Mouse (Mus musculus) neural tube, embryonic 11.5 days (tissue): ENCODE data around the gene Tnp2. TPM values are rescaled to one million over a fixed set of nuclear protein-coding genes. Genes with fewer than 3 reads are reported as not detected.

ENCODE experiments used
- ATAC-seq: fragments of 200-750 bp; cut with Nextera tagmentation; 2 replicates; pipeline ENCODE4 v1.8.0; 2017; ENCODE audit warnings: moderate number of reproducible peaks, mild to moderate bottlenecking, moderate TSS enrichment, moderate library complexity; ENCODE audit not compliant: insufficient read depth, low FRiP score, low TSS enrichment
- DNase-seq: peaks from one replicate; pipeline ENCODE4 v3.0.0-alpha.2; 2015; ENCODE audit warnings: low spot score
- H3K27ac ChIP-seq: fragments of 300-500 bp; sonication (generic); 2 replicates; pipeline ENCODE4 v1.5.1; 2014; ENCODE audit warnings: low read depth, mild to moderate bottlenecking, low read length
- H3K27me3 ChIP-seq: fragments of 300-500 bp; sonication (generic); 2 replicates; pipeline ENCODE4 v1.6.1; 2014; ENCODE audit warnings: mild to moderate bottlenecking, low read length, mixed read lengths; ENCODE audit not compliant: control insufficient read depth, insufficient read depth
- H3K36me3 ChIP-seq: fragments of 300-500 bp; sonication (generic); 2 replicates; pipeline ENCODE4 v1.6.1; 2014; ENCODE audit warnings: mild to moderate bottlenecking, low read length, moderate library complexity, mixed read lengths; ENCODE audit not compliant: control insufficient read depth, insufficient read depth
- H3K4me1 ChIP-seq: fragments of 300-500 bp; sonication (generic); 2 replicates; pipeline ENCODE4 v1.6.1; 2014; ENCODE audit warnings: low read length, mixed read lengths; ENCODE audit not compliant: control insufficient read depth, insufficient read depth
- H3K4me2 ChIP-seq: fragments of 300-500 bp; sonication (generic); 2 replicates; pipeline ENCODE4 v1.6.1; 2014; ENCODE audit warnings: low read depth, mild to moderate bottlenecking, moderate library complexity
- H3K4me3 ChIP-seq: fragments of 300-500 bp; sonication (generic); 2 replicates; pipeline ENCODE4 v1.5.1; 2014; ENCODE audit warnings: low read depth, low read length
- H3K9ac ChIP-seq: fragments of 300-500 bp; sonication (generic); 2 replicates; pipeline ENCODE4 v1.6.1; 2014; ENCODE audit warnings: mild to moderate bottlenecking, low read length
- H3K9me3 ChIP-seq: fragments of 300-500 bp; sonication (generic); 2 replicates; pipeline ENCODE4 v1.6.1; 2016; ENCODE audit warnings: low read length; ENCODE audit not compliant: control insufficient read depth
- WGBS: fragments of 180-500 bp; shearing (Covaris S2); extraction: QIAGEN DNeasy Blood & Tissue Kit; methylation state at CpG from one replicate; pipeline ENCODE4 v1.1.7; 2014; 5-methylcytosine and 5-hydroxymethylcytosine counted together
- polyA plus RNA-seq: library from polyadenylated mRNA; unstranded; fragments of >200 nt; fragmentation: Nextera tagmentation; extraction: Ambion mirVana; gene quantifications from 2 replicates; pipeline ENCODE4 v1.2.1, GENCODE M21; 2014

Tnp2 gene
- polyA plus RNA-seq, 1 experiment from 2014 or later = not detected

DNA sequence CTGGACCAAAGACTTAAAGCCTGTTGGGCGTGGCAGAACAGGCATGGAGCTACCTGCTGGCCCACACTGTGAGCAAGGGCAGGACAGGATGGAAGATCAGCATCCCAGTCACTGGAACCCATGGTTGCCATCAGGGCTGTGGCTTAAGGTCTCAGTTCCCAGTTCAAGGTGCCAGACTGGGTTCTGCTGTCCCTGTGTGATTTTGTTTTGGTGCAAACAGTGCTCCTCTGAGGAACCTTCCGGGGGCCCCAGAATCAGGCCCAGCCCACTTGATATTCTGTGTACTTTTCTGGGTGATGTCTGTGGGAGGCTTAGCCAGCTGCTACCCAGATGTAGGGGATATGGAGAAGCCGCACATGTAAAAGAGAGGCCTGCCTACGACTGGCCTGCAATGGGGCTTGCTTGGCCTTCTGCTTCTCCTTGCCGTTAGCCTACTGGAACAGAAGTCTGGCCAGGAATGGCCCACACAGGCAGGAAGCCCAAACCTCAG is 7.8 kb downstream of the Tnp2 start:
- 75% methylated on average over 5 of the region's 5 CpGs for WGBS
- H3K9ac ChIP-seq = no peak overlapping the region
- no peak for ATAC-seq
- DNase-seq = no peak
- peaks cover 2% of the 10 kb centered on the region; the same call in 1 of the 2 replicates for H3K4me1 ChIP-seq
- H3K4me3 ChIP-seq = no peak overlapping the region
- no peak overlapping the region for H3K27ac ChIP-seq
- H3K9me3 ChIP-seq = no peaks in the 10 kb centered on the region
- H3K4me2 ChIP-seq = no peak overlapping the region
- H3K36me3 ChIP-seq = no peaks in the 10 kb centered on the region
- H3K27me3 ChIP-seq = peaks cover 10% of the 10 kb centered on the region

DNA sequence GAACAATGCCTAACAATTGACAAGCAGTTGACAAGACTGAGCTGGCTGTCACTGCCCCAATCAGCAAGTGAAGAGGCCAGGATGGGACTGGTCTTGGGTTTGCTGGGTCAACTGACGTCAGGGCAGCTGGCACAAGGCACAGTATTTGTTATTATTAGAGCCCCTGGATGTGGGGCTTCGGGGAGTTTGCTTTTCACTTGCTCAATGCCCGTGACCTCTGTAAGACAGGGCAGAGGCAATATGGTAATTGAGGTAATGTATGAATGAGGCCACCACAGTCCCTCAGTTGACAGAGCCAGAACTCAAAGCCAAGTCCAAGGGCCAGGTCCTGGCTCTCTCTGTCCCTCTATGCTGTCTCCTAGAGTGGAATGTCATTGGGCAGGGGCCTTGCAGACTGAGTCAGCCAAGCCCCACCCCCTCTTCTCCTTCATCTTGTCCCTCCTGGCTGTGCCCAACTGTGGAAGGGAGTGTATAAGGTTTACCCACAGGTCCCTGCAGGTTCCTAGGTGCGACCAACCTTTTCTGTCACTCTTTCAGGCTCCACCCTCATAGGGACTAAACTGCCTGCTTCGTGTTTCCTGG is 10.8 kb downstream of the Tnp2 start:
- Histone ChIP-seq H3K36me3 (no peaks in the 10 kb centered on the region), H3K4me2 (no peak overlapping the region), H3K9ac (no peak overlapping the region), H3K9me3 (no peaks in the 10 kb centered on the region), H3K27me3 (no peaks in the 10 kb centered on the region), H3K4me1 (no peaks in the 10 kb centered on the region), H3K27ac (no peak overlapping the region), H3K4me3 (no peak overlapping the region)
- DNase-seq (no peak), ATAC-seq (no peak)
- WGBS = 68% methylated on average over 5 of the region's 5 CpGs

DNA sequence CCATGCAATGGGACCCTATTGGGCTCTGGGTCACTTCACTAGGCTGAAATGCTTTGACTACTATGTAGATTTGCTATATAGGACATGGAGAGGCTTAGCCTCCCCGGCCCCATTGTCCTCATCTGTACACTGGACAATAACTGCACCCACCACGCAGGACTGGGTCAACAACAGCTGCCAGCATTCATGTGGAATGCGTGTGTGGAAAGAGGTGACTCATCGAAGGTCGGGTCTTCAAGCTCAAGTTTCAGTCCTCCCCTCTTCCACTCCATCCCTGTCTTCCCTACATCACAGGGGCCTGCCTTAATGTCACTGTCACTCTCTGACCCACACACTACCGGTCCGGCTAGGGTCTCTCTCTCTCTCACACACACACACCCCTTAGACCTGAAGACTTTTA is 12.1 kb downstream of the Tnp2 start:
- Histone ChIP-seq H3K4me1 (no peaks in the 10 kb centered on the region), H3K9me3 (no peaks in the 10 kb centered on the region), H3K27ac (no peak overlapping the region), H3K36me3 (no peaks in the 10 kb centered on the region), H3K4me2 (no peak overlapping the region), H3K9ac (no peak overlapping the region), H3K27me3 (no peaks in the 10 kb centered on the region), H3K4me3 (no peak overlapping the region)
- no peak for ATAC-seq
- WGBS = 68% methylated on average over 7 of the region's 7 CpGs
- DNase-seq = no peak

DNA sequence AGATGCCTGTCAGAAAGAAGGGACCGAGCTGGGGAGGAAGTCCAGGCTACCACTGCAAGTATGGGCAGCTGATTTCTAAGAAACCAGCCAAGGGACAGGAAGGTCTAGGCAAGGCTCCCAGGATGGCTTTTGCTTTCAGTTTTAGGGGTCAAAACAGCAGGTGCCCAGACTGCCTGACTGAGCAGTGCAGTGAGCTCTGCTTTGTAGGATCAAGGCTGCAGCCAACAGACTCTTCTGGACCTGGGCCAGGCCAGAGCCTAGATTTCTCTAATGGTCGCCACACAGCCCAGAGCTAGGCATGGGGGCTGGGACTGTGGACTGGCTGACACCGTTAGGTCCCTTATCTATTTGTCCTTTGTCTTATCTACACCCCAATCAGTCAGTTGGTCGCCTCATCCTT is 13.7 kb downstream of the Tnp2 start:
- Histone ChIP-seq H3K27me3 (no peaks in the 10 kb centered on the region), H3K9me3 (no peaks in the 10 kb centered on the region), H3K36me3 (no peaks in the 10 kb centered on the region), H3K9ac (no peak overlapping the region), H3K4me3 (no peak overlapping the region), H3K27ac (no peak overlapping the region), H3K4me2 (no peak overlapping the region), H3K4me1 (no peaks in the 10 kb centered on the region)
- WGBS = 83% methylated on average over 4 of the region's 4 CpGs
- ATAC-seq (no peak), DNase-seq (no peak)

DNA sequence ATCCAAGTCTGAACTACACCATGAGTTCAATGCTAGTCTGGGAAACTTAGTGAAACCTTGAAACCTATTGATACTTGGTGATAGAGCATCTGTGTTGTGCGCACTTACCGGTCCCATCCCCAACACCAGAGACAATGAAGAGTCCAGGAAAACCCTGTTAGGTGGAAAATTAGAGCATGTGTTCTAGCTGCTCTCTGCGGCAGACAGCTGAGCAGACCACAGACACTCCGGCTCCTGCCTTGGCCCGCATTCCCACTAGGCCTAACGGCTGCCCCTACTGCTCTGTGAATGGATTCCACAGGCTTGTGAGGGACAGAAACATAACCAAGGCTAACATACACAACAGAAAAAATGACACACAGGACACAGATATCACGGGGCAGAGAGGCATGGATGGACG is 14.9 kb downstream of the Tnp2 start:
- H3K27ac ChIP-seq = no peak overlapping the region
- H3K4me1 ChIP-seq = no peaks in the 10 kb centered on the region
- H3K9ac ChIP-seq = no peak overlapping the region
- ATAC-seq (no peak), DNase-seq (no peak)
- no peaks in the 10 kb centered on the region for H3K27me3 ChIP-seq
- WGBS = 87% methylated on average over 8 of the region's 8 CpGs
- no peak overlapping the region for H3K4me3 ChIP-seq
- no peaks in the 10 kb centered on the region for H3K36me3 ChIP-seq
- H3K4me2 ChIP-seq = no peak overlapping the region
- no peaks in the 10 kb centered on the region for H3K9me3 ChIP-seq

DNA sequence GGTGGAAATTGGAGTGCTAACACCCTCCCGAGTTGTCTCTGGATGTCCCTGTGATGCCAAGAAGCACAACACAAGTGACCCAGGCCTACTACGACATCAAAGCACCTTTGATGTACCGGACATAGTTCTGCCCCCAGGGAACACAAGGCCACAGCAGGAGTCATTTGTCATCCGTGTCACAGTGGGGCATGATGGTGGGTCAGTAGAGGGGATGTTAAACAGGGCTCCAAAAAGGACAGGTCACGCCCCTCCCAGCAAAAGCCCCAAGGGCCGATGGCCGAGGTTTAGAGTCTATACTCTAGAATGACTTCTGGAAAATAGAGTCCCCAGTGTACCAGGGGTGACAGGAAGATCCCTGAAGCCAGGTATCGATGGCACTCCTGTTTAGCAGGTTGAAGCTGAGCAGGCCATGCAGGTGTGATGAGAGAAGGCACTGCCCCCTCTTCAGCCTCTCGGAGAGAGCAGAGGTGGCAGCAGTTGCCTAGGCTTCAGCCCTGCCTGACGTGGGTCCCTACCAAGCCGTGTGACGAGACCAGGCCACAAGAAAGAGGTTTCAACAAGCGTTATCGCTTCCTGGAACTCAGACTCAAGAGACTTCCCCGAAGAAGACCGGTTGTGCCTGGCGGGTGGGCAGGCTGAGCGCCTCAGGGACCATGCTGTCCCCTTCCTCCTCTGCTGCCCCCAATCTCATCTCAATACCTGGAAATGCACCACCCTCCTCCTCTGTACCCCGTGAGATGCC is 16.5 kb downstream of the Tnp2 start:
- 43% methylated on average over 19 of the region's 19 CpGs for WGBS
- Histone ChIP-seq H3K9ac (no peak overlapping the region), H3K27me3 (no peaks in the 10 kb centered on the region), H3K4me2 (no peak overlapping the region), H3K36me3 (no peaks in the 10 kb centered on the region), H3K4me1 (no peaks in the 10 kb centered on the region), H3K9me3 (no peaks in the 10 kb centered on the region), H3K4me3 (no peak overlapping the region), H3K27ac (no peak overlapping the region)
- ATAC-seq (no peak), DNase-seq (no peak)

DNA sequence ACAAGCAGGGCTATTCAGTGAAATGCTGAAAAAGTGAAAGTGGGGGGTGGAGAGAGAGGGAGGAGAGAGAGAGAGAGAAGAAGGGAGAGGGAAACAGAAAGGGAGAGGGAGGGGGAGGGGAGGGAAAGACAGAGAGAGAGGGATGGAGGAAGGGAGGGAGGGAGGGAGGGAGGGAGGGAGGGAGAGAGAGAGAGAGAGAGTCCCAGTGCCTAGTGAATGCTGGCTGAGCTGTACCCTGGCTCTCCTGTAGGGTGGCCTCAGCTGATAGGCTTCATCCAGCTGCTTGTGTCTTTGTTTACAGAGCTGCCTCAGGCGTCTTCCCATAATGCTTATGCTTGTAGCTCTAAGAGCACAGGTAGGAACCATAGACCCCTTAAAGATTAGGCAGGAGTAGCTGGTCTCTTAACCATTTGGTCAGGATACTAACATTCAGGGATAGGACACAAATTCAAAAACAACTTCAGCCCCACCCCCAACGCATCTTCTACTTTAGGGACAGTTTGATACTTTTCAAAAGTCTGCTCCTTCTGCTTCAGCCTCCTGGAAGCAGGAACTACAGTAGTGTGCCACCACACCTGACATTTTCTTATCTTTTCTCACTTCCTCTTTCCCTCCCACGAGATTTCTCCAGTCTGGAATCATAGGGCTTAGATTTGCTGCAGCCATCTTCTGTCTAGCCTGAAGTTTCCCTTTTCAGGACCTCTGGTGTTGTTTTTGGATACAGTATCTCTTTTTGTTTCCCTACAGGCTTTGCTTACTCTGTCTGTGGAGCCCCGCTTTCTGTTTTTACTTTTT is 17.7 kb downstream of the Tnp2 start:
- no peak overlapping the region for H3K4me2 ChIP-seq
- no peaks in the 10 kb centered on the region for H3K27me3 ChIP-seq
- H3K9ac ChIP-seq = no peak overlapping the region
- WGBS = 52% methylated on average over 4 of the region's 4 CpGs
- no peak for ATAC-seq
- no peaks in the 10 kb centered on the region for H3K36me3 ChIP-seq
- H3K9me3 ChIP-seq = no peaks in the 10 kb centered on the region
- no peaks in the 10 kb centered on the region for H3K4me1 ChIP-seq
- no peak overlapping the region for H3K27ac ChIP-seq
- no peak overlapping the region for H3K4me3 ChIP-seq
- no peak for DNase-seq

DNA sequence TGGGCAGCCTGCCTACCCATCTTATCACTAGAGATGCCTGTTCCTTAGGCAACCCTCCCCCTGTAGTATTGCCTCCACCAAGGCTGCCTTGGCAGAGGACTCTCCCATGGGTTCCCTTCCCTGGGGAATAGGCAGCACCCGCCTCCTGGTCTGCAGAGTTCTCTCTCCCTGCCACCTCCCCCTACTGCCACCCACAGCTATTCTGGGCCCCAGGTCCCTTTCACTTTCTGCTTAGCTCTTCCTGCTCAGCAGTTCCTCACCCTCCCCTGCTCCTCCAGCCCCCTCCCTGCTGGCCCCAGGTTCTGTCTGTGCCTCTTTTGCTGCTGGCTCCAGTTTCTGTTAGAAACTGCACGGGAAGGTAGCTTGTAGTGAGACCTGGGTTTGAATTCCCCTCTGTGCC is 18.8 kb downstream of the Tnp2 start:
- Histone ChIP-seq H3K27me3 (no peaks in the 10 kb centered on the region), H3K4me2 (no peak overlapping the region), H3K4me3 (no peak overlapping the region), H3K9ac (no peak overlapping the region), H3K4me1 (no peaks in the 10 kb centered on the region), H3K27ac (no peak overlapping the region), H3K36me3 (no peaks in the 10 kb centered on the region), H3K9me3 (no peaks in the 10 kb centered on the region)
- ATAC-seq (no peak), DNase-seq (no peak)
- WGBS = 44% methylated on average over 2 of the region's 2 CpGs
